Mouse (Mus musculus) lung, postnatal 10 days (tissue): ENCODE results near the gene Olfr884.

Experiments used
- DNase-seq: peaks from one replicate; pipeline ENCODE4 v3.0.0; 2021

Olfr884 gene

GRCm38 (mm10) chr9:38046255-38046654 is at the start of gene Olfr884:
Olfr884 (plus strand) TSS chr9:38046555.
- no peak for DNase-seq

DNA sequence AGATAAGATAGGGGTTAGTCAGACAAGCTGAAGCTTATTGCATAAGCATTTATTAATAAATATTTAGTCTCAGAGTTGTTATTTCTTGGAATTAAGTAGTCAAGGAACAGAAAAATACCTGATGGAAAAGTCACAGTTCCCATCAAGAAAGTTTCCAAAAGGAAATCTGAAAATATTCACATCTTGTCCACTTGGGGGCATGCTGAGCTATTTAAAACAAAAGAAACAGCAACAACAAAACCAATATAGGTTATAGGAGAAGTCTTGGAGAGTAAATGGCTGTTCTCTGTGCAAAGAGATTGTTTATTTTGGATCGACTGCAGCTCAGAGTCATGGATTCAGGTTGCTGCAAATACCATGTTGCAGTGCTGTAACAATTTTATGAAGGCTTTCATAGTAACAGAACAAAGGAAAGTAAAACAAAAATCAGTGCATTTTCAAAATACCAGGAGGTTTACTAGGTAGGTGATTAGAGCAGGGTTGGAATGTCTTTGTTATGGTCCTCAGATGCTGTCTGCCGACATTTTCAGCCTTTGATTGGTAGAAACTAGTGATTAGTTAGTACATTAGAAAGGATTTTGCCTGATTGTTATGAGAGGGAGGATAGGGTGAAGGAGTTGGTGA is 47.7 kb upstream of the Olfr884 start:
- no peak for DNase-seq

DNA sequence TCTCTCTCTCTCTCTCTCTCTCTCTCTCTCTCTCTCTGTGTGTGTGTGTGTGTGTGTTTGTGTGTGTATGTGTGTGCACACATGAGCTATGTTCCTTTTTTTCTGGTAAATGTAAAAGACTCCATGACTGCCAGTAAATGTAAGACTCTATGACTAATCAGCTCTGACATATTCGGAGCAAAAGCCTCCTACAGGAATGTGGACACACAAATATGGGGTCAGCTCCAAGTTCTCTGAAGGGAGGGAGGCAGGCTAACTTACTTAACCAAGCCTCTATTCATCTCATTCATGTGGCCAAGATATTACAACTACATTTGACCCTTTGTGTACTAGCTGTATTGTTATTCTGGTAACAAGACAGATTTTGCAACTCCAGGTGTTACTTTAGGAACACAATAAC is 46.3 kb upstream of the Olfr884 start:
- DNase-seq, result no peak

- no peak for DNase-seq
Measured at GRCm38 (mm10) chr9:38025508-38025907, 20.8 kb upstream of the Olfr884 start, which contains the start of gene Olfr883. Olfr883 (plus strand) TSS chr9:38025808.

DNA sequence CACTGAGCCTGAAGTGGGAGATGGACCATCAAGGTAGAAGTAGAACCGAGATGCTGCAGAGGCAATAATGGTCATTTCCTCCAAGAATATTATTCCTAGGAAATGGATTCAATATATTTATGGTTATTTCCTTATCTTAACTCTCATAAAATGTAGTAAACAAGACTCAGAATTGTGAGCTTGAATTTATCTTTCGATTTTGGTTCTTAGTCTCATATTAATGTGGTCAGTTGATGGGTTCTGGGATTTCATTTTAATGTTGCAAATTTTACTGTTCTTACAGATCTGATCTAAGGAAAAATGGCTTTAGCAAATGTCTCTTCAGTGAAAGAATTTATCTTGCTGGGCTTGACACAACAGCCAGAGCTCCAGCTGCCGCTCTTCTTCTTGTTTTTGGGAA is 14.7 kb downstream of the Olfr884 start, which contains the start of gene Olfr885:
Gene Olfr885, plus strand, starts transcription at position 301 of the 400 bp plus-strand sequence.
- no peak for DNase-seq

GRCm38 (mm10) chr9:38083772-38084171 is 37.4 kb downstream of the Olfr884 start, which contains the start of gene Olfr887:
Olfr887 (plus strand) TSS chr9:38084072.
- no peak for DNase-seq
